Mouse (Mus musculus): ENCODE results near the gene Mta3. TPM values are rescaled to one million over a fixed set of nuclear protein-coding genes. Genes with fewer than 3 reads are reported as not detected.

The Mta3 gene
- total RNA-seq, 1 experiment: 52.8 TPM

- Histone ChIP-seq H3K9ac (ENCODE audit: insufficient read depth, low read depth, low read length, poor library complexity, severe bottlenecking) (no peak overlapping the region), H3K9me3 (ENCODE audit: control insufficient read depth, insufficient read depth, low read depth, low read length) (no peaks in the 10 kb centered on the region), H3K27ac (ENCODE audit: insufficient read depth, low read depth, low read length, poor library complexity, severe bottlenecking) (peak overlapping the region; percentile 50; the same call in 1 of the 2 replicates), H3K4me3 (ENCODE audit: insufficient read depth in 1 of 2, low read depth in 1 of 2, low read length in 2 of 2, poor library complexity in 1 of 2, severe bottlenecking in 1 of 2) (no peak overlapping the region), H3K36me3 (ENCODE audit: control insufficient read depth, insufficient read depth, low read length, poor library complexity, severe bottlenecking) (peaks cover 23% of the 10 kb centered on the region), H3K4me1 (ENCODE audit: control insufficient read depth in 2 of 2, insufficient read depth in 2 of 2, low read length in 2 of 2, poor library complexity in 1 of 2) (peaks cover 5 to 17% of the 10 kb centered on the region in 2 experiments; a peak in 3 of 4 replicates)
- no peak for TF ChIP-seq ZC3H11A (IDR thresholded peaks at IDR 0.05; ENCODE audit: borderline replicate concordance, low read depth, low read length)
- peak; percentile 60; the same call in 1 of the 2 replicates for TF ChIP-seq MAFK (IDR thresholded peaks at IDR 0.05; ENCODE audit: insufficient read depth, low read depth, low read length)
- no peak for DNase-seq (ENCODE audit: low read depth, low spot score)
- in situ Hi-C loops (cut with MboI; ENCODE audit: low sequenced_read_pairs in 2 of 2, unreplicated experiment in 2 of 2): no loop called here
Measured at GRCm38 (mm10) chr17:83753112-83753899, 47.3 kb downstream of the Mta3 start.

- Histone ChIP-seq H3K9me3 (ENCODE audit: control insufficient read depth, insufficient read depth, low read depth, low read length) (no peaks in the 10 kb centered on the region), H3K4me1 (ENCODE audit: control insufficient read depth in 2 of 2, insufficient read depth in 2 of 2, low read length in 2 of 2, poor library complexity in 1 of 2) (peaks cover 0 to 5% of the 10 kb centered on the region in 2 experiments; a peak in 2 of 4 replicates), H3K36me3 (ENCODE audit: control insufficient read depth, insufficient read depth, low read length, poor library complexity, severe bottlenecking) (peaks cover 28% of the 10 kb centered on the region), H3K4me3 (ENCODE audit: insufficient read depth in 1 of 2, low read depth in 1 of 2, low read length in 2 of 2, poor library complexity in 1 of 2, severe bottlenecking in 1 of 2) (no peak overlapping the region), H3K27ac (ENCODE audit: insufficient read depth, low read depth, low read length, poor library complexity, severe bottlenecking) (no peak overlapping the region), H3K9ac (ENCODE audit: insufficient read depth, low read depth, low read length, poor library complexity, severe bottlenecking) (no peak overlapping the region)
- TF ChIP-seq ZNF384 (IDR thresholded peaks at IDR 0.05; ENCODE audit: low read depth, low read length) (no peak), CHD2 (IDR thresholded peaks at IDR 0.05; ENCODE audit: low read depth, low read length) (no peak), MAFK (IDR thresholded peaks at IDR 0.05; ENCODE audit: insufficient read depth, low read depth, low read length) (no peak), HCFC1 (IDR thresholded peaks at IDR 0.05; ENCODE audit: borderline replicate concordance, insufficient read depth, low read length) (no peak), ZC3H11A (IDR thresholded peaks at IDR 0.05; ENCODE audit: borderline replicate concordance, low read depth, low read length) (no peak)
- no peak for DNase-seq (ENCODE audit: low read depth, low spot score)
- in situ Hi-C loops (cut with MboI; ENCODE audit: low sequenced_read_pairs in 2 of 2, unreplicated experiment in 2 of 2): no loop called here
Measured at GRCm38 (mm10) chr17:83758096-83758495, 52.1 kb downstream of the Mta3 start.

GRCm38 (mm10) chr17:83759547-83759946, 53.6 kb downstream of the Mta3 start:
- H3K9me3 ChIP-seq (ENCODE audit: control insufficient read depth, insufficient read depth, low read depth, low read length): no peaks in the 10 kb centered on the region
- in situ Hi-C loops (cut with MboI; ENCODE audit: low sequenced_read_pairs in 2 of 2, unreplicated experiment in 2 of 2): no loop called here
- H3K9ac ChIP-seq (ENCODE audit: insufficient read depth, low read depth, low read length, poor library complexity, severe bottlenecking): no peak overlapping the region
- DNase-seq (ENCODE audit: low read depth, low spot score): no peak
- H3K27ac ChIP-seq (ENCODE audit: insufficient read depth, low read depth, low read length, poor library complexity, severe bottlenecking): no peak overlapping the region
- no peak overlapping the region for H3K4me3 ChIP-seq (ENCODE audit: insufficient read depth in 1 of 2, low read depth in 1 of 2, low read length in 2 of 2, poor library complexity in 1 of 2, severe bottlenecking in 1 of 2)
- peaks cover 28% of the 10 kb centered on the region for H3K36me3 ChIP-seq (ENCODE audit: control insufficient read depth, insufficient read depth, low read length, poor library complexity, severe bottlenecking)
- TF ChIP-seq MAFK (IDR thresholded peaks at IDR 0.05; ENCODE audit: insufficient read depth, low read depth, low read length) (no peak), CHD2 (IDR thresholded peaks at IDR 0.05; ENCODE audit: low read depth, low read length) (no peak), ZC3H11A (IDR thresholded peaks at IDR 0.05; ENCODE audit: borderline replicate concordance, low read depth, low read length) (no peak), HCFC1 (IDR thresholded peaks at IDR 0.05; ENCODE audit: borderline replicate concordance, insufficient read depth, low read length) (no peak), ZNF384 (IDR thresholded peaks at IDR 0.05; ENCODE audit: low read depth, low read length) (no peak)
- H3K4me1 ChIP-seq (ENCODE audit: control insufficient read depth in 2 of 2, insufficient read depth in 2 of 2, low read length in 2 of 2, poor library complexity in 1 of 2): no peaks in the 10 kb centered on the region

- no peak overlapping the region for H3K9ac ChIP-seq (ENCODE audit: insufficient read depth, low read depth, low read length, poor library complexity, severe bottlenecking)
- H3K4me1 ChIP-seq (ENCODE audit: control insufficient read depth in 2 of 2, insufficient read depth in 2 of 2, low read length in 2 of 2, poor library complexity in 1 of 2): no peaks in the 10 kb centered on the region; a peak in 1 of 4 replicates
- DNase-seq (ENCODE audit: low read depth, low spot score): no peak
- H3K36me3 ChIP-seq (ENCODE audit: control insufficient read depth, insufficient read depth, low read length, poor library complexity, severe bottlenecking): peaks cover 31% of the 10 kb centered on the region
- H3K9me3 ChIP-seq (ENCODE audit: control insufficient read depth, insufficient read depth, low read depth, low read length): no peaks in the 10 kb centered on the region
- no peak overlapping the region for H3K4me3 ChIP-seq (ENCODE audit: insufficient read depth in 1 of 2, low read depth in 1 of 2, low read length in 2 of 2, poor library complexity in 1 of 2, severe bottlenecking in 1 of 2)
- no peak overlapping the region for H3K27ac ChIP-seq (ENCODE audit: insufficient read depth, low read depth, low read length, poor library complexity, severe bottlenecking)
- in situ Hi-C loops (cut with MboI; ENCODE audit: low sequenced_read_pairs in 2 of 2, unreplicated experiment in 2 of 2): no loop called here
- TF ChIP-seq CHD2 (IDR thresholded peaks at IDR 0.05; ENCODE audit: low read depth, low read length) (no peak), HCFC1 (IDR thresholded peaks at IDR 0.05; ENCODE audit: borderline replicate concordance, insufficient read depth, low read length) (no peak), ZNF384 (IDR thresholded peaks at IDR 0.05; ENCODE audit: low read depth, low read length) (no peak), ZC3H11A (IDR thresholded peaks at IDR 0.05; ENCODE audit: borderline replicate concordance, low read depth, low read length) (no peak), MAFK (IDR thresholded peaks at IDR 0.05; ENCODE audit: insufficient read depth, low read depth, low read length) (no peak)
Measured at GRCm38 (mm10) chr17:83764538-83764937, 58.6 kb downstream of the Mta3 start.
